Mouse (Mus musculus) G1E (cell line): ENCODE data around the gene Lekr1. TPM values are rescaled to one million over a fixed set of nuclear protein-coding genes. Genes with fewer than 3 reads are reported as not detected.

Experiments
- ATAC-seq: 2 replicates; pipeline ENCODE4 v1.8.0; 2016; ENCODE audit warnings: mild to moderate bottlenecking; ENCODE audit not compliant: insufficient number of reproducible peaks, poor library complexity, low FRiP score, severe bottlenecking; ENCODE audit errors: extremely low read depth
- DNase-seq: peaks from one replicate; pipeline ENCODE4 v3.0.0; 2012; ENCODE audit warnings: low spot score
- H3K27me3 ChIP-seq: 2 replicates; pipeline ENCODE4 v1.6.1; 2012; ENCODE audit warnings: mild to moderate bottlenecking, low read length, inconsistent platforms; ENCODE audit not compliant: insufficient read depth
- H3K36me3 ChIP-seq: replicated peaks from 2 replicates; pipeline ENCODE3; 2012; ENCODE audit warnings: mild to moderate bottlenecking, inconsistent platforms
- H3K4me1 ChIP-seq: 2 replicates; pipeline ENCODE4 v1.6.1; 2012; ENCODE audit warnings: low read depth, low read length, inconsistent platforms, mixed read lengths; ENCODE audit not compliant: insufficient read depth
- H3K4me3 ChIP-seq: 2 replicates; pipeline ENCODE4 v1.5.1; 2012; ENCODE audit warnings: low read depth, mild to moderate bottlenecking, inconsistent platforms, low read length, moderate library complexity, mixed read lengths
- H3K9me3 ChIP-seq: replicated peaks from 2 replicates; pipeline ENCODE4 v1.6.1; 2012; ENCODE audit warnings: inconsistent platforms
- CTCF ChIP-seq: IDR thresholded peaks from 2 replicates; pipeline ENCODE4 v1.5.1; 2012; ENCODE audit warnings: low read depth, low read length, inconsistent platforms, mixed read lengths
- GATA1 ChIP-seq: IDR thresholded peaks from 2 replicates; pipeline ENCODE4 v1.6.1; 2012; ENCODE audit warnings: borderline replicate concordance, low read length, inconsistent platforms, mixed read lengths
- GATA2 ChIP-seq: IDR thresholded peaks from 2 replicates; pipeline ENCODE4 v1.6.1; 2012; ENCODE audit warnings: low read depth, low read length, inconsistent platforms, borderline replicate concordance
- POLR2AphosphoS5 ChIP-seq: IDR thresholded peaks from 2 replicates; pipeline ENCODE4 v1.6.1; 2012; ENCODE audit warnings: low read depth, low read length, inconsistent platforms; ENCODE audit not compliant: insufficient replicate concordance
- TAL1 ChIP-seq: conservative IDR thresholded peaks from 2 replicates; pipeline ENCODE4 v1.6.1; 2012; ENCODE audit warnings: low read depth, low read length, inconsistent platforms, mixed read lengths
- polyA plus RNA-seq: library from polyadenylated mRNA; stranded (reverse); fragments of >175 nt; gene quantifications from 2 replicates; pipeline ENCODE4 v1.2.3, GENCODE M21; 2012
- total RNA-seq, 2 experiments: library from RNA; stranded (forward) in 1 of 2; stranded (reverse) in 1 of 2; fragments of 200-1000 nt in 1 of 2; fragments of >200 nt in 1 of 2; fragmentation: Nextera tagmentation in 1 of 2; gene quantifications; 2 replicates each; pipeline ENCODE4 v1.2.3; 2014 to 2017

Gene Lekr1
- total and polyA plus RNA-seq, 3 experiments = 0.11 TPM; not detected in 2

GRCm38 (mm10) chr3:65829943-65830483 is 164.0 kb downstream of the Lekr1 start:
- ATAC-seq = no peak

GRCm38 (mm10) chr3:65830801-65831200 is 164.8 kb downstream of the Lekr1 start:
- Histone ChIP-seq H3K4me3 (no peak overlapping the region), H3K27me3 (peaks cover 6% of the 10 kb centered on the region; the same call in 1 of the 2 replicates), H3K4me1 (no peaks in the 10 kb centered on the region), H3K9me3 (no peaks in the 10 kb centered on the region), H3K36me3 (no peaks in the 10 kb centered on the region)
- DNase-seq (no peak), ATAC-seq (no peak)
- TF ChIP-seq CTCF = no peak
- no peak for TF ChIP-seq TAL1
- TF ChIP-seq GATA2 = no peak
- TF ChIP-seq POLR2AphosphoS5 = no peak
- TF ChIP-seq GATA1 = no peak

More at GRCm38 (mm10) chr3:65829943-65830483, 164.0 kb downstream of the Lekr1 start:
- TF ChIP-seq GATA1 (no peak), CTCF (no peak), TAL1 (no peak), GATA2 (no peak), POLR2AphosphoS5 (no peak)
- Histone ChIP-seq H3K4me3 (no peak overlapping the region), H3K4me1 (no peaks in the 10 kb centered on the region), H3K27me3 (peaks cover 6% of the 10 kb centered on the region; the same call in 1 of the 2 replicates), H3K36me3 (no peaks in the 10 kb centered on the region), H3K9me3 (no peaks in the 10 kb centered on the region)
- no peak for DNase-seq

- Histone ChIP-seq H3K9me3 (no peaks in the 10 kb centered on the region), H3K36me3 (no peaks in the 10 kb centered on the region), H3K4me3 (no peak overlapping the region), H3K4me1 (no peaks in the 10 kb centered on the region), H3K27me3 (peaks cover 4% of the 10 kb centered on the region; the same call in 1 of the 2 replicates)
- no peak for ATAC-seq
- no peak for TF ChIP-seq GATA2
- DNase-seq = no peak
These were observed 166.4 kb downstream of the Lekr1 start for GRCm38 (mm10) chr3:65832398-65832797.

- no peaks in the 10 kb centered on the region for H3K4me1 ChIP-seq
- ATAC-seq = no peak
- H3K27me3 ChIP-seq = no peaks in the 10 kb centered on the region
- no peaks in the 10 kb centered on the region for H3K9me3 ChIP-seq
- DNase-seq = no peak
- TF ChIP-seq GATA2 (no peak), GATA1 (no peak), TAL1 (no peak), POLR2AphosphoS5 (no peak), CTCF (no peak)
- H3K36me3 ChIP-seq = no peaks in the 10 kb centered on the region
- H3K4me3 ChIP-seq = no peak overlapping the region
These were observed 170.4 kb downstream of the Lekr1 start for GRCm38 (mm10) chr3:65836435-65836834.

GRCm38 (mm10) chr3:65839664-65840063 is 173.6 kb downstream of the Lekr1 start:
- DNase-seq (no peak), ATAC-seq (no peak)
- Histone ChIP-seq H3K27me3 (no peaks in the 10 kb centered on the region), H3K4me3 (no peak overlapping the region), H3K9me3 (no peaks in the 10 kb centered on the region), H3K36me3 (no peaks in the 10 kb centered on the region), H3K4me1 (no peaks in the 10 kb centered on the region)
- TF ChIP-seq TAL1 (no peak), POLR2AphosphoS5 (no peak), CTCF (no peak), GATA1 (no peak), GATA2 (no peak)

- TF ChIP-seq TAL1 = no peak
- no peak for TF ChIP-seq GATA1
- TF ChIP-seq CTCF = no peak
- no peak for TF ChIP-seq POLR2AphosphoS5
- no peak for TF ChIP-seq GATA2
- Histone ChIP-seq H3K4me3 (no peak overlapping the region), H3K36me3 (no peaks in the 10 kb centered on the region), H3K27me3 (no peaks in the 10 kb centered on the region), H3K9me3 (no peaks in the 10 kb centered on the region), H3K4me1 (no peaks in the 10 kb centered on the region)
- ATAC-seq = no peak
- no peak for DNase-seq
These were observed 175.1 kb downstream of the Lekr1 start for GRCm38 (mm10) chr3:65841175-65841574.
